Mouse (Mus musculus) spleen, adult 2 months (tissue): ENCODE results near the gene Nphp1.

Source experiments
- CTCF ChIP-seq: fragments of 200-500 bp; IDR thresholded peaks from 2 replicates; pipeline ENCODE4 v1.5.1; 2011; ENCODE audit warnings: mild to moderate bottlenecking, inconsistent platforms; ENCODE audit not compliant: insufficient read depth, insufficient read length, insufficient replicate concordance; ENCODE audit errors: extremely low read depth
- POLR2A ChIP-seq: fragments of 200-500 bp; IDR thresholded peaks from 2 replicates; pipeline ENCODE4 v1.6.1; 2011; ENCODE audit warnings: low read depth, low read length, inconsistent platforms

DNA sequence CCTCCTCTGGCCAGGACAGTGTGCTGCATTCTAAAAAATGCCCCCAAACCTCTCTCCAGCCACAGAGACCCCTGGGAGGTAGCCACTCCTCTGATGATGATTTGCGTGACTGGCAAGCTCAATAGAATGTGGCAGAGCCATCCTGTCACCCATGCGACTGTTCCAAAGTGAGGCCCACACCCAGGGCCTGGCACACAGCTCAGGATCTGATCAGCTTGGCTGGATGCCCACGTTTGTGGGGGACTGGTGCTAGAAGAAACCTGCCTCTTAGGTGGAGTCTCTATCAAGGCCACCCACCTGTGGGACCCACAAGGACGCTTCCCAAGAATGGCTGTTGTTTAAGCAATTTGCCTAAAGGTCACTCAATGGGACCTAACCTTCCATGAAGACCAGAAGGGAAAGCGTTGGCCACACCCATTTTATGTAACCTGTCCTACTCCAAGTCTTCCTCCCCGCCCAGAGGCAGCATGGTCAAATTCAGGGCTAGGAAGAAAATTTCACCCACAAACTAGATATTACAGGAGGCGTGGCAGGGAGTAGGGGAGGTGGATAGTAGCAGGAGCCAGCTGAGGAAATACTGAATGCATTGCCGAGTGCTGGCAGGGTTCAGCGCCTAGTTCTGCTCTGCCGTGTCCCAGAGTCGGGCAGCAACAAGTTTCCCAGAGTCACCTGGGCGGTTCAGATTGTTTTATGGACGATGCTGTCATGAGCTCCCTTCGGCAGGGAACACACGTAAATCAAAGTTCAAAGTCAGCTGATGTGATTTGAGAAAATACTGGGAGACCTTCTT is 59.8 kb downstream of the Nphp1 start:
- TF ChIP-seq CTCF, result no peak
- TF ChIP-seq POLR2A, result no peak
